Mouse (Mus musculus) heart, adult 2 months (tissue): ENCODE measurements around the gene Trove2. TPM values are rescaled to one million over a fixed set of nuclear protein-coding genes. Genes with fewer than 3 reads are reported as not detected.

Experiments
- DNase-seq, 2 experiments: peaks; one replicate each; pipeline ENCODE4 v3.0.0; 2021
- H3K27ac ChIP-seq: fragments of 200-600 bp; 2 replicates; pipeline ENCODE4 v1.8.1; 2022
- H3K27me3 ChIP-seq: fragments of 200-500 bp; 2 replicates; pipeline ENCODE4 v1.6.1; 2012; ENCODE audit warnings: mild to moderate bottlenecking, low read length, inconsistent platforms, mixed read lengths; ENCODE audit not compliant: control insufficient read depth, insufficient read depth
- H3K36me3 ChIP-seq: fragments of 200-500 bp; 2 replicates; pipeline ENCODE4 v1.6.1; 2012; ENCODE audit warnings: low read length, inconsistent platforms; ENCODE audit not compliant: control insufficient read depth, insufficient read depth
- H3K4me1 ChIP-seq: fragments of 200-500 bp; 2 replicates; pipeline ENCODE4 v1.6.1; 2011; ENCODE audit warnings: low read length; ENCODE audit not compliant: control insufficient read depth, insufficient read depth
- H3K4me3 ChIP-seq: fragments of 200-600 bp; 2 replicates; pipeline ENCODE4 v1.8.1; 2022
- H3K79me2 ChIP-seq: fragments of 200-500 bp; replicated peaks from 2 replicates; pipeline ENCODE4 v1.6.1; 2012; ENCODE audit warnings: mild to moderate bottlenecking, inconsistent platforms, low read length, moderate library complexity, mixed read lengths; ENCODE audit not compliant: control insufficient read depth, insufficient read depth
- H3K9ac ChIP-seq: fragments of 200-500 bp; 2 replicates; pipeline ENCODE4 v1.6.1; 2012; ENCODE audit warnings: low read depth, mild to moderate bottlenecking, control low read depth, inconsistent platforms, low read length, mixed read lengths
- CTCF ChIP-seq: fragments of 200-600 bp; IDR thresholded peaks from 2 replicates; pipeline ENCODE4 v1.8.1; 2022; ENCODE audit warnings: antibody characterized with exemption, mild to moderate bottlenecking, moderate library complexity
- EP300 ChIP-seq: fragments of 200-500 bp; IDR thresholded peaks from 2 replicates; pipeline ENCODE4 v1.6.1; 2011; ENCODE audit warnings: low read depth, low read length, control low read depth; ENCODE audit not compliant: insufficient read depth
- POLR2A ChIP-seq: fragments of 200-500 bp; IDR thresholded peaks from 2 replicates; pipeline ENCODE4 v1.6.1; 2011; ENCODE audit warnings: mild to moderate bottlenecking, low read depth, low read length, control low read depth; ENCODE audit not compliant: insufficient read depth
- WGBS: fragments of 180-500 bp; shearing (Covaris S2); methylation state at CpG from one replicate; pipeline ENCODE4 v1.1.7; 2018; 5-methylcytosine and 5-hydroxymethylcytosine counted together
- intact Hi-C: fragments of 180-260 bp; cut with DNase I; formaldehyde crosslinking; loops from one replicate; pipeline ENCODE4 v1.15.1; 2025
- long read RNA-seq: library from polyadenylated mRNA; stranded (forward); transcript quantifications from one replicate; pipeline ENCODE4 v2.0.0, GENCODE M21; 2021
- polyA plus RNA-seq: library from polyadenylated mRNA; depleted of rRNA; stranded (reverse); fragments of >200 nt; gene quantifications from 2 replicates; pipeline ENCODE4 v1.2.3, GENCODE M21; 2012; rRNA removed
- total RNA-seq, 2 experiments: library from RNA; stranded (reverse); gene quantifications; 2 replicates each; pipeline ENCODE4 v1.2.3; 2021

The Trove2 gene
- total RNA-seq (1 to 10 TPM; 8.9 to 9.0 TPM), polyA plus RNA-seq (1.7 and 4.2 TPM in 2 replicates)
- long read RNA-seq, full-length matches to known transcripts = 3 of 4 reads
- long read RNA-seq, partial matches to known transcripts = 0 of 4 reads
- long read RNA-seq, other reads (novel, unspliced or antisense) = 1 of 4 reads

DNA sequence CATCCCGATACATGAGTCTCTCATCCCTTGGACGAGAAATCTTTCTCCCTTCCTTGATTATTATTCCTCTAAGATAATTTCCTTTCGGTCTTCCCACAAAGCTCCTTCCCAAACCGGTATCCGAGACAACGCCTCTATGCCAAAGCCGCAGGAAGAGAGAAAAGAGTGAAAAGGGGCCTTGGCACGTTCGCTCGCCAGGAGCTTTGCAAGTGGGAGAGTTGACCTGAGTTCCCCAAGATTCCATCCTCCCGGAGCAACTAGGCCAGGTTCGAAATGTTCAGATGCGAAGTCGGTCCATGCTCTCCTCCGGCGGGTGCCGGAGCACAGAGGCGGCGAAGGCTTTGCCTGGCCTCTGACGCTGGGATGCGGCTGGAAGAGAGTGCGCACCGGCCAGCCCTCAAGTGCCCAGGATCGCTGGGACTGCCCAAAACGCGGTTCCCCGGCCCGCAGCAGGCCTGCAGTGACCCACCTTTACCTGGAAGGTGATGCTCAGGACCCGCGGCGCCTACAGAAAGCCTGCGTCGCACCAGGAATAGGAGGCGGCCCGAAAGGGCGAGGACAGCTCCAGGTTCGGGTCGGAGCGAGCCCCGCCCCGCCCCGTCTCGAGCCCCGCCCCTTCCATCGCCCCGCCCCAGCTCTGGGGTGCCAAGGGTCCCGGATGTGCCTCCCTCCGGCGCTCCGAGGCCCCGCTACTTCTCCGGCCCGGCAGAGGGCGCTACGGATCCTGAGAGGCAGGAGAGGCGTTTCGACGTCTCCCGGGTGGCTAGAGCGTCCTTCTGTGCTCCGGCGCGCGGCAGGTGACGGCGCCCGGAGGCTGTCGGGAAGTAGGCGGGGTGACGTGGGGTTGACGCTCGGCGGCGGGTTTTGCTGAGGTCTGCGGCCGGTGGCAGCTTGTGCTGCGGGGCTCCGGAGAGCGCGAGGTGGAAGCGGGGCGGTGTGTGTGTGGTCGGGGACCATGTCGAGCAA lies at the start of gene Trove2, which contains the start of gene Uchl5:
TSS of gene Trove2 (minus strand) at position 623 of the 966 bp plus-strand sequence.
TSS of gene Uchl5 (plus strand) at position 827 of the 966 bp plus-strand sequence.
- H3K4me1 ChIP-seq = 0 out of 2 replicates have a peak, but pooled peaks cover 1% of the 10 kb centered on the region
- WGBS = under 1% methylated on average over 75 of the region's 84 CpGs
- no peaks in the 10 kb centered on the region for H3K27me3 ChIP-seq
- peak; percentile 98 for DNase-seq
- intact Hi-C loops = loop anchor here (5.0 kb wide), 1 partner anchor 74 kb away; the partner anchor contains the start of gene Cdc73
- peak within 1 kb of the TSS; percentile 88 for H3K4me3 ChIP-seq
- H3K79me2 ChIP-seq = no peaks in the 10 kb centered on the region; the same call in 1 of the 2 replicates
- peaks cover 2% of the 10 kb centered on the region; the same call in 1 of the 2 replicates for H3K36me3 ChIP-seq
- H3K27ac ChIP-seq = peak within 1 kb of the TSS; percentile 82
- peak; percentile 64 for TF ChIP-seq POLR2A
- peak; percentile 83 for TF ChIP-seq CTCF
- TF ChIP-seq EP300 = peak; percentile 66; the same call in 1 of the 2 replicates
- peak within 1 kb of the TSS; percentile 79 for H3K9ac ChIP-seq

- Histone ChIP-seq H3K36me3 (no peaks in the 10 kb centered on the region), H3K4me1 (no peaks in the 10 kb centered on the region), H3K9ac (no peak overlapping the region), H3K79me2 (no peaks in the 10 kb centered on the region), H3K27ac (no peak overlapping the region), H3K4me3 (no peak overlapping the region), H3K27me3 (no peaks in the 10 kb centered on the region)
- no peak for DNase-seq
- intact Hi-C loops = no loop called here
- TF ChIP-seq POLR2A = no peak
- no peak for TF ChIP-seq EP300
- TF ChIP-seq CTCF = no peak
- WGBS = 74% methylated on average over 3 of the region's 3 CpGs
Measured at GRCm38 (mm10) chr1:143822677-143823076, 45.8 kb upstream of the Trove2 start.

- intact Hi-C loops = no loop called here
- no peaks in the 10 kb centered on the region for H3K4me1 ChIP-seq
- no peak for DNase-seq
- no peaks in the 10 kb centered on the region for H3K79me2 ChIP-seq
- H3K27ac ChIP-seq = no peak overlapping the region
- no peak overlapping the region for H3K9ac ChIP-seq
- TF ChIP-seq EP300 (no peak), CTCF (no peak), POLR2A (no peak)
- H3K4me3 ChIP-seq = no peak overlapping the region
- WGBS = 51% methylated on average over 2 of the region's 2 CpGs
- H3K27me3 ChIP-seq = no peaks in the 10 kb centered on the region
- H3K36me3 ChIP-seq = no peaks in the 10 kb centered on the region
Measured at GRCm38 (mm10) chr1:143820096-143820877, 43.4 kb upstream of the Trove2 start.

GRCm38 (mm10) chr1:143813676-143814360 lies 37.0 kb upstream of the Trove2 start:
- no peak overlapping the region for H3K4me3 ChIP-seq
- TF ChIP-seq POLR2A (no peak), CTCF (peak; percentile 96), EP300 (0 out of 2 replicates have a peak, but pooled peaks have one; percentile 11)
- no peaks in the 10 kb centered on the region for H3K79me2 ChIP-seq
- peak; percentile 74 to 83 for DNase-seq
- H3K4me1 ChIP-seq = peaks cover 2% of the 10 kb centered on the region
- intact Hi-C loops = loop anchor here (1.0 to 5.0 kb wide), 2 partner anchors 192 to 393 kb away; no protein-coding TSS in a partner anchor
- H3K27me3 ChIP-seq = no peaks in the 10 kb centered on the region
- H3K27ac ChIP-seq = no peak overlapping the region
- 32% methylated on average over 7 of the region's 7 CpGs for WGBS
- H3K36me3 ChIP-seq = peaks cover 3% of the 10 kb centered on the region
- H3K9ac ChIP-seq = no peak overlapping the region

DNA sequence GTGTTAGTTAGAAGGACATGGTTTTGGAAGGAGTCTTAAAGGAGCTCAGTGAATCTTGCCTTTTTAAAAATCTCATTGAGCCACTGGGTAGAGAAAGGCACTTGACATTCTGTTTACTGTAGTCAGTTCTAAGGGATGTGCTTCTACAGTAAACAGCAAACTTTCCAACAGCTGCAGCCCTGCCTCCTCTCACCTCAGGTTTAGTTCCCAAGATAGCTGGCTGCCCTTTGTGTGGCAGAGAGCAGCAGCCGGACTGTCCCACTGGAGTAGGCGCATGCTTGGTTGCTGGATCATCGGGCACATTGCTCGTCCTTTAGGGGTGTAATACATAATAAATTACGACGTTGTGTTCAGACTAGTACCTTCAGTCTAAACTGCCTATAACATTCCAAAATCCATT lies 32.2 kb upstream of the Trove2 start:
- WGBS = 82% methylated on average over 6 of the region's 6 CpGs
- TF ChIP-seq EP300 = no peak
- TF ChIP-seq POLR2A = no peak
- TF ChIP-seq CTCF = no peak
- Histone ChIP-seq H3K27me3 (no peaks in the 10 kb centered on the region), H3K9ac (no peak overlapping the region), H3K4me1 (peaks cover under 1% of the 10 kb centered on the region), H3K79me2 (no peaks in the 10 kb centered on the region), H3K4me3 (no peak overlapping the region), H3K27ac (no peak overlapping the region), H3K36me3 (peaks cover 3% of the 10 kb centered on the region)
- intact Hi-C loops = no loop called here
- DNase-seq = peak in 1 of 2 experiments; percentile 4
